Mouse (Mus musculus): ENCODE measurements at regions not wholly inside any gene's neighbourhood (a gene's known extent, or its start where the extent isn't known, plus 50 kb on each side); places are given as distances from the start of the nearest gene placed in this dataset.
A peak's percentile ranks its signal among the peaks of the same experiment; 100 is the strongest.

DNA sequence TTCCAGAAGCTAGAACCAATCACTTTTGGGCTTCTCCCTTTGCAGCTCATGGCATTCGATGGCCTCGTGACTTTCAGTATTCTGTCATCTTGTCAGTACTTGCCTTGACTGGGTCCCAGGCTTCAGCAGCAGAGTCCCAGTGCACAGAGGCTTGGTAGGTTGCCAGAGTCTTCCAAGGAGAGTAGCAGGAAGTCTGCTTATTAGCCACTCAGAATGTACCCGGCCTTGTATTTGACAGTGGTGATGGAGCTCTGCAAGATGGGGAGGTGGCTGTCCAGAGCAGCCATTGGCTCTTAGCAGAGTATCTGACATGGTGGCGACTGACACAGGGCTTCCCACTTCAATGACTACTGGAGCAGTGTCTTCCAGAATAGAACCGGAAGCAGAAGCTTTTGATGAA is 293.3 kb upstream of the Cdh5 start:
- Histone ChIP-seq H3K36me3 (ENCODE audit: insufficient read depth) (no peaks in the 10 kb centered on the region), H3K4me3 (ENCODE audit: low read depth, low read length) (no peak overlapping the region), H3K4me1 (ENCODE audit: insufficient read depth) (peaks cover 7% of the 10 kb centered on the region; the same call in 1 of the 2 replicates), H3K9me3 (ENCODE audit: low read depth, low read length) (peaks cover 5% of the 10 kb centered on the region; the same call in 1 of the 2 replicates), H3K9ac (no peak overlapping the region), H3K27me3 (ENCODE audit: insufficient read depth, low read length) (no peaks in the 10 kb centered on the region), H3K4me2 (no peak overlapping the region), H3K27ac (ENCODE audit: low read depth) (peak overlapping the region; percentile 93)
- 27% methylated on average over 5 of the region's 5 CpGs for WGBS
- DNase-seq: peak; percentile 88
- TF ChIP-seq CTCF (IDR thresholded peaks at IDR 0.05; ENCODE audit: low read depth): no peak
- peak; percentile 90 for ATAC-seq (ENCODE audit: insufficient read depth)

DNA sequence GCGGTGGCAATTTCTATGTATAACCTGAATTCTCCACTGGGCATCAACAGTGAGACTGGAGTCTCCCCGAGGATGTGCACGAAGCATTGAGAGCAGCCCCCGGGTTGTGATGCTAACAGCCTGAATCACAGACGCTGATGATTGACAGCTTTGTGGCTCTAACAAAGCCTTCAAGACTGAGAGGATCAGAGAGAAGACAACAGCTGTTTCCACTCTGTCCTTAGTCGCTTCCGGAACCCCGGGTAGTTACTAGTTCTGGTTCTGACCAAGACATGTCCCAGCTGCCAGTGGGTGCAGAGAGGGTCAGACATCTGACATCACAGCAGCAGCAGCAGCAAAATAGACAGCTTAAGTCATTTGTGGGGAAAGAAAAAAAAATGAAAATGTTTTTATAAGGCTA is 292.8 kb upstream of the Cdh5 start:
- Histone ChIP-seq H3K27me3 (ENCODE audit: insufficient read depth, low read length) (no peaks in the 10 kb centered on the region), H3K27ac (ENCODE audit: low read depth) (peak overlapping the region; percentile 93), H3K4me2 (no peak overlapping the region), H3K4me3 (ENCODE audit: low read depth, low read length) (no peak overlapping the region), H3K36me3 (ENCODE audit: insufficient read depth) (no peaks in the 10 kb centered on the region), H3K9me3 (ENCODE audit: low read depth, low read length) (peaks cover 5% of the 10 kb centered on the region; the same call in 1 of the 2 replicates), H3K9ac (no peak overlapping the region), H3K4me1 (ENCODE audit: insufficient read depth) (peaks cover 11% of the 10 kb centered on the region; the same call in 1 of the 2 replicates)
- no peak for TF ChIP-seq CTCF (IDR thresholded peaks at IDR 0.05; ENCODE audit: low read depth)
- DNase-seq (peak; percentile 97), ATAC-seq (ENCODE audit: insufficient read depth) (peak; percentile 97)
- 27% methylated on average over 8 of the region's 8 CpGs for WGBS

DNA sequence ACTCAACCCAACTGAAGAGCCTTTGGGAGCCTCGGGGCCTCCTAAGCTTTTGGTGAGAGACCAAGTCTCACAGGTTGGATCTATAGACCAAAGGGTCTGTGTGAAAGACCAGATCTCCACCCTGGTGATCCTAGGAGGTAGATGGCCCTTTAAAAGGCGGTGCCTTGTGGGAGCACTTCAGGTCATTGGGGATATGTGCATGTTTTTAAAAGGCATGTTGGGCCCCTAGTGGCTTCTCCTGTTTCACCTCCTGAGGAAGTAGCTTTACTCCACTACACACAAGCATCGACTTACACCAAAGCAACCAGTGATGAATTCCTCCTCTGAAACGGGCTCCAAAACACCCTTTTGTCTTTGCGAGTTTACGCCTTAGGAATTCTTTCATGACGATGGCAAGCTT is 292.3 kb upstream of the Cdh5 start:
- Histone ChIP-seq H3K27me3 (ENCODE audit: insufficient read depth, low read length) (no peaks in the 10 kb centered on the region), H3K27ac (ENCODE audit: low read depth) (peak overlapping the region; percentile 93), H3K4me1 (ENCODE audit: insufficient read depth) (peaks cover 13% of the 10 kb centered on the region; the same call in 1 of the 2 replicates), H3K4me3 (ENCODE audit: low read depth, low read length) (no peak overlapping the region), H3K4me2 (no peak overlapping the region), H3K9me3 (ENCODE audit: low read depth, low read length) (peaks cover 5% of the 10 kb centered on the region; the same call in 1 of the 2 replicates), H3K36me3 (ENCODE audit: insufficient read depth) (no peaks in the 10 kb centered on the region), H3K9ac (no peak overlapping the region)
- peak; percentile 66 for DNase-seq
- 45% methylated on average over 7 of the region's 7 CpGs for WGBS
- ATAC-seq (ENCODE audit: insufficient read depth): 0 out of 2 replicates have a peak, but pooled peaks have one; percentile 10
- TF ChIP-seq CTCF (IDR thresholded peaks at IDR 0.05; ENCODE audit: low read depth): no peak

DNA sequence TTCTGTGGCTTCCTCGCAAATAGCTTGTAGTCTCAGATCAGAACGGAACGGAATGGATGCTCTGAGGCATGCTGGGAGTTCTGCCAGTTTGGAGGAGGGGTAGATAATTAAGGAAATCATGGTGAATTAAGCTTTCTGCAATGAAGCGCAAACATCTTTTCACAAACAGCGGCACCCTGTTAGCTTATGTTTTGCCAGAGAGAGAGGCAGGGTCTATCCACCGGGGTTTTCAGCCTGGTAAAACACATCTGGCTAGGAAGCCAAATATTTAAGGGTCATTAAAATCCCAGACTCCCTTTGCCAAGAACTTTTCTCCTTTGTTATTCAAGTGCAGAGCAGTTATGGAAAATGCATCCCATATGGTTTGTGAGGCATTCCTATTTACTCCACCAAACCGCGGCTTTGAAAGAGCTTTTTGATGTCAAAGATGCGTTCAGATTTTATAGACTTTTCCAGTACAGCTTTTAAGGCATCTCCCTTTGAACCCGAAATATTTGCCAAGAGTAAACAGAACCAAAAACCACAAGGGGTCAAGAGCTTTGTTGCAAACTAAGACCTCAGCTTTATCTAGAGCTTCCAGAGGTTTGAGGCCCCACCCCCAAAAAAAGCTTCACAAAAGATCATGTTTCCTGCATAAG is 287.4 kb upstream of the Cdh5 start:
- ATAC-seq (ENCODE audit: insufficient read depth): peak; percentile 80

DNA sequence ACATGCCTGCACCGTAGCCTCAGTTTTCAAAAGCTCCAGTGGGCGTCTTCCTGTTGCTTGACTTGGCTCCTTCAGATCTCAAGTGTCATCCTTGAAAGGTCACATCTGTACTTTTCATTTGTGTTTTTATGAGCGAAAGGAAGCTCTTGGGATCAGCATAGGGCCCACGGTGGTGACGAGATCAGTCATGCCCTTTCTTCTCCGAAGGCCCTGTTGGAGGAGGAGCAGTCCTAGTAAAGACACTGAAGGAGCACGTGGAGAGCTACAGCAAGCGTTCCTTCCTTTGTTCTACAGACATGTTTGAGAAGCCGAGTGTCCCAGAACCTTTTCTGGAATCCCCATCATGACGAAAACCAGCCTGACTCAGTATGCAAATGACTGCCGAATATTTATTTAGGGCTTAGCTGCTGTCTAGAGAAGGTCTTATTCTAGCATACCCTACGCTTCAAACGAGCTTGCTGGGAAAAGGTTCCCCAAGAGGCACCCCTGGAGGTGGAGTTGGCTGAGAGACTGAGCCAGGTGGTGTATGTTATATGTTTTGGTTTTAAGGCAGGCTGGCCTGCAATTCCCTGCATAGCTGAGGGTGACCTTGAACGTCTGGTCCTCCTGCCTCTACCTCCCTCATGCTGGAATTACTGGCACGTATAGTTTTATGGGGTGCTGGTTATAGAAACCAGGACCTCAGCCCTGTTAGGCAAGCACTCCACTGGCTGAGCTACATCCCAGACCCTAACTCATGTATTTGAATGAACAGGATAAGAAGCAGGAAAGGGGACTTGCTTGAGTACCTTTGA is 285.1 kb upstream of the Cdh5 start:
- 49% methylated on average over 15 of the region's 15 CpGs for WGBS
- Histone ChIP-seq H3K4me1 (ENCODE audit: insufficient read depth) (peaks cover 26% of the 10 kb centered on the region), H3K36me3 (ENCODE audit: insufficient read depth) (no peaks in the 10 kb centered on the region), H3K9ac (no peak overlapping the region), H3K4me3 (ENCODE audit: low read depth, low read length) (no peak overlapping the region), H3K27me3 (ENCODE audit: insufficient read depth, low read length) (no peaks in the 10 kb centered on the region), H3K9me3 (ENCODE audit: low read depth, low read length) (no peaks in the 10 kb centered on the region), H3K4me2 (no peak overlapping the region), H3K27ac (ENCODE audit: low read depth) (peak overlapping the region; percentile 96; the same call in 1 of the 2 replicates)
- DNase-seq (no peak), ATAC-seq (ENCODE audit: insufficient read depth) (no peak)
- no peak for TF ChIP-seq CTCF (IDR thresholded peaks at IDR 0.05; ENCODE audit: low read depth)

More for the DNA sequence above, 287.4 kb upstream of the Cdh5 start:
- no peak overlapping the region for H3K4me3 ChIP-seq (ENCODE audit: low read depth, low read length)
- H3K9me3 ChIP-seq (ENCODE audit: low read depth, low read length): no peaks in the 10 kb centered on the region
- WGBS: 12% methylated on average over 10 of the region's 10 CpGs
- H3K4me1 ChIP-seq (ENCODE audit: insufficient read depth): peaks cover 29% of the 10 kb centered on the region
- H3K36me3 ChIP-seq (ENCODE audit: insufficient read depth): no peaks in the 10 kb centered on the region
- no peak for TF ChIP-seq CTCF (IDR thresholded peaks at IDR 0.05; ENCODE audit: low read depth)
- H3K27ac ChIP-seq (ENCODE audit: low read depth): peak overlapping the region; percentile 96
- H3K9ac ChIP-seq: no peak overlapping the region
- DNase-seq: peak; percentile 92
- H3K27me3 ChIP-seq (ENCODE audit: insufficient read depth, low read length): no peaks in the 10 kb centered on the region
- H3K4me2 ChIP-seq: no peak overlapping the region

DNA sequence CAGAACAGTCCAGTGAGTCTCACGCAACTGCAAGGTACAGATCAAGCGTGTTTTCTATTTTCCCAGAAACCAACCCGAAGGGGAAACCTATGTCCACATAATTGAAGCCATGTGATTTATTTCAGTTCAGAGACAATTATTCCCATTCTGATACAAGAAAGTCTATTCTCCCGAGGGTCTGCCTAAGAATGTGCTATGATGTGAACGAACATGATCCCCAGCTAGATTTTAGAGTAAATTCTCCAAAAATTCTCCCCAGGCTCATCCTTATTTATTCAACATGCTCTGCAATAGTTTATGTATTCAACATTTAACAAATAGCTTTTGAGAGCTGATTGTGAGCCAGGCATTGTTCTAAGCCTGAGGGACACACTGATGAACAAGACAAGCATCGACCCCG is 277.9 kb upstream of the Cdh5 start:
- Histone ChIP-seq H3K36me3 (ENCODE audit: insufficient read depth) (no peaks in the 10 kb centered on the region), H3K4me3 (ENCODE audit: low read depth, low read length) (no peak overlapping the region), H3K4me2 (no peak overlapping the region), H3K4me1 (ENCODE audit: insufficient read depth) (0 out of 2 replicates have a peak, but pooled peaks cover 6% of the 10 kb centered on the region), H3K27ac (ENCODE audit: low read depth) (peak overlapping the region; percentile 51), H3K9me3 (ENCODE audit: low read depth, low read length) (no peaks in the 10 kb centered on the region), H3K9ac (no peak overlapping the region), H3K27me3 (ENCODE audit: insufficient read depth, low read length) (no peaks in the 10 kb centered on the region)
- WGBS: 79% methylated on average over 7 of the region's 7 CpGs
- no peak for TF ChIP-seq CTCF (IDR thresholded peaks at IDR 0.05; ENCODE audit: low read depth)
- DNase-seq (no peak), ATAC-seq (ENCODE audit: insufficient read depth) (no peak)

DNA sequence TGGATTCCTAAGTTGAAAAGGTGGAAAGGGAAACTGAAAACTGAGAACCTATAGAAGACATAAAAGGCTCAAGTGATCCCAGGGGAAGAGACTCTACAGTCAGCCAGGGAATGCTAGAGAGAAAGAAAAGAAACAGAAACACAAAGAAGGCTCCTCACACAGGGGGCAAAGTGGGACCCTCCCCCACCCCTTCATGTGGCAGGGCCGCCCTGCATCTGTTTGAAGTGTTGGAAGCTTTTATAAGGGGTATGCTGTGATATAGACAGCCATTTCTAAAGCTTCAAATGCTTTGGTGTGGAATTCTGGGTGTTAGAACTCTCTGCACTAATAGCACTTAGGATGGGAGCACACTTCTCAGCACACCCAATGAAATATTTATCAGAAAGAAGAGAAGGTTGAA is 276.7 kb upstream of the Cdh5 start:
- 0 out of 2 replicates have a peak, but pooled peaks cover 6% of the 10 kb centered on the region for H3K4me1 ChIP-seq (ENCODE audit: insufficient read depth)
- no peak overlapping the region for H3K4me2 ChIP-seq
- peak; percentile 12; the same call in 1 of the 2 replicates for ATAC-seq (ENCODE audit: insufficient read depth)
- H3K9me3 ChIP-seq (ENCODE audit: low read depth, low read length): no peaks in the 10 kb centered on the region
- no peaks in the 10 kb centered on the region for H3K36me3 ChIP-seq (ENCODE audit: insufficient read depth)
- 25% methylated on average over 1 of the region's 1 CpGs for WGBS
- DNase-seq: no peak
- H3K27me3 ChIP-seq (ENCODE audit: insufficient read depth, low read length): no peaks in the 10 kb centered on the region
- TF ChIP-seq CTCF (IDR thresholded peaks at IDR 0.05; ENCODE audit: low read depth): no peak
- peak overlapping the region; percentile 89 for H3K27ac ChIP-seq (ENCODE audit: low read depth)
- H3K4me3 ChIP-seq (ENCODE audit: low read depth, low read length): no peak overlapping the region
- H3K9ac ChIP-seq: no peak overlapping the region
